Comparison of ENCODE assay signal across 10 mouse cellular contexts in genomic region chr8:72189417-72190214, GRCm38 (mm10). TPM values are rescaled to one million over a fixed set of nuclear protein-coding genes. Genes with fewer than 3 reads are reported as not detected.
A peak's percentile ranks its signal among the peaks of the same experiment; 100 is the strongest.
DNase-seq lines count a peak whose midpoint lies in the region; ATAC-seq and TF ChIP-seq lines count a peak whose summit lies in the region.
"Had no signal": no experiment of that assay in that cellular context is flagged by ENCODE, and none has a peak within 500 bp of the region (broad histone marks: within the 10 kb centered on the region; RNA-seq: fewer than 3 reads in every experiment).

Gene Hsh2d, plus strand, starts transcription at chr8:72189638.

- no peak within 1 kb of the TSS for H3K4me3 ChIP-seq in heart, embryonic 13.5 days
- H3K4me3 ChIP-seq in heart, embryonic 11.5 days (ENCODE audit: low read depth, low read length), result no peak within 1 kb of the TSS
- H3K4me3 ChIP-seq in intestine, embryonic 14.5 days (ENCODE audit: low read depth, low read length), result no peak within 1 kb of the TSS
- H3K4me3 ChIP-seq in megakaryocyte, embryonic 14.5 days (replicated peaks), result peak within 1 kb of the TSS; percentile 79
- H3K4me3 ChIP-seq in midbrain, postnatal 0 days (ENCODE audit: low read depth, low read length), result no peak within 1 kb of the TSS

- no peak within 1 kb of the TSS for H3K4me2 ChIP-seq in heart, embryonic 13.5 days
- H3K4me2 ChIP-seq in heart, embryonic 11.5 days, result no peak within 1 kb of the TSS
- H3K4me2 ChIP-seq in intestine, embryonic 14.5 days (ENCODE audit: low read length), result no peak within 1 kb of the TSS
- no peak within 1 kb of the TSS for H3K4me2 ChIP-seq in midbrain, postnatal 0 days (ENCODE audit: low read depth, low read length, poor library complexity, severe bottlenecking)

- no peak for TF ChIP-seq CTCF in midbrain, postnatal 0 days (IDR thresholded peaks at IDR 0.05)

- no peaks in the 10 kb centered on the region for H3K4me1 ChIP-seq in heart, embryonic 13.5 days
- H3K4me1 ChIP-seq in heart, embryonic 11.5 days (ENCODE audit: control insufficient read depth, insufficient read depth, low read length), result no peaks in the 10 kb centered on the region
- no peaks in the 10 kb centered on the region for H3K4me1 ChIP-seq in intestine, embryonic 14.5 days (replicated peaks; ENCODE audit: control insufficient read depth, insufficient read depth, low read length)
- peaks cover 42% of the 10 kb centered on the region for H3K4me1 ChIP-seq in megakaryocyte, embryonic 14.5 days
- H3K4me1 ChIP-seq in midbrain, postnatal 0 days (ENCODE audit: insufficient read depth, low read length), result no peaks in the 10 kb centered on the region

- H3K36me3 ChIP-seq in heart, embryonic 13.5 days, result no peaks in the 10 kb centered on the region
- no peaks in the 10 kb centered on the region for H3K36me3 ChIP-seq in heart, embryonic 11.5 days (ENCODE audit: control insufficient read depth, insufficient read depth, low read length)
- no peaks in the 10 kb centered on the region for H3K36me3 ChIP-seq in intestine, embryonic 14.5 days (ENCODE audit: control insufficient read depth, insufficient read depth, low read length)
- H3K36me3 ChIP-seq in megakaryocyte, embryonic 14.5 days (replicated peaks; ENCODE audit: low read length), result peaks cover 11% of the 10 kb centered on the region
- no peaks in the 10 kb centered on the region for H3K36me3 ChIP-seq in midbrain, postnatal 0 days (ENCODE audit: insufficient read depth, low read length)

- no peaks in the 10 kb centered on the region for H3K9me3 ChIP-seq in heart, embryonic 13.5 days
- no peaks in the 10 kb centered on the region for H3K9me3 ChIP-seq in heart, embryonic 11.5 days (replicated peaks; ENCODE audit: control insufficient read depth, low read length)
- H3K9me3 ChIP-seq in intestine, embryonic 14.5 days (ENCODE audit: control insufficient read depth, low read length), result no peaks in the 10 kb centered on the region
- peaks cover 7% of the 10 kb centered on the region for H3K9me3 ChIP-seq in megakaryocyte, embryonic 14.5 days
- H3K9me3 ChIP-seq in midbrain, postnatal 0 days (ENCODE audit: low read length), result no peaks in the 10 kb centered on the region

- ATAC-seq in heart, embryonic 13.5 days (ENCODE audit: extremely low read depth, insufficient number of reproducible peaks, low FRiP score, low TSS enrichment), result no peak
- no peak for ATAC-seq in heart, embryonic 11.5 days (replicated peaks; ENCODE audit: insufficient number of reproducible peaks, low FRiP score, low TSS enrichment)
- 0 out of 2 replicates have a peak, but pooled peaks have one; percentile 53 for ATAC-seq in intestine, embryonic 14.5 days (replicated peaks; ENCODE audit: low FRiP score, low TSS enrichment, low read depth)
- no peak for ATAC-seq in midbrain, postnatal 0 days (ENCODE audit: low FRiP score)

- H3K27me3 ChIP-seq in heart, embryonic 13.5 days (replicated peaks), result no peaks in the 10 kb centered on the region
- no peaks in the 10 kb centered on the region for H3K27me3 ChIP-seq in heart, embryonic 11.5 days (ENCODE audit: control insufficient read depth, insufficient read depth, low read length)
- H3K27me3 ChIP-seq in intestine, embryonic 14.5 days (replicated peaks; ENCODE audit: control insufficient read depth, insufficient read depth, low read length), result no peaks in the 10 kb centered on the region
- H3K27me3 ChIP-seq in megakaryocyte, embryonic 14.5 days (replicated peaks), result no peaks in the 10 kb centered on the region
- no peaks in the 10 kb centered on the region for H3K27me3 ChIP-seq in midbrain, postnatal 0 days (ENCODE audit: insufficient read depth, low read length)

- H3K27ac ChIP-seq in heart, embryonic 13.5 days (replicated peaks), result 0 out of 2 replicates have a peak within 1 kb of the TSS, but pooled peaks have one; percentile 8
- no peak within 1 kb of the TSS for H3K27ac ChIP-seq in heart, embryonic 11.5 days (ENCODE audit: low read depth, low read length)
- H3K27ac ChIP-seq in intestine, embryonic 14.5 days (ENCODE audit: low read depth), result no peak within 1 kb of the TSS
- H3K27ac ChIP-seq in midbrain, postnatal 0 days (ENCODE audit: low read depth, low read length), result no peak within 1 kb of the TSS

- no peak for DNase-seq in intestine, embryonic 14.5 days (ENCODE audit: low spot score)
- DNase-seq in thymus, postnatal 10 days (ENCODE audit: low spot score in 2 of 2), result peak; percentile 31 to 66
- no peak for DNase-seq in midbrain, postnatal 0 days (ENCODE audit: low spot score)
- DNase-seq in frontal cortex, postnatal 10 days (ENCODE audit: low spot score in 2 of 2), result no peak
- no peak for DNase-seq in urinary bladder, postnatal 4 days (ENCODE audit: low spot score in 2 of 2)
- DNase-seq: right cerebral cortex, postnatal 4 days had no signal

- H3K9ac ChIP-seq in heart, embryonic 13.5 days, result no peak within 1 kb of the TSS
- H3K9ac ChIP-seq in heart, embryonic 11.5 days (ENCODE audit: low read depth, low read length), result no peak within 1 kb of the TSS
- H3K9ac ChIP-seq in intestine, embryonic 14.5 days (ENCODE audit: low read length), result no peak within 1 kb of the TSS
- H3K9ac ChIP-seq in midbrain, postnatal 0 days (replicated peaks; ENCODE audit: low read length, poor library complexity, severe bottlenecking), result no peak within 1 kb of the TSS

- 62% methylated on average over 12 of the region's 12 CpGs for whole genome bisulfite sequencing in heart, embryonic 13.5 days
- 68% methylated on average over 12 of the region's 12 CpGs for WGBS in heart, embryonic 11.5 days (ENCODE audit: insufficient replicate concordance)
- 67% methylated on average over 12 of the region's 12 CpGs for WGBS in intestine, embryonic 14.5 days
- WGBS in midbrain, postnatal 0 days, result 70% methylated on average over 12 of the region's 12 CpGs

RNA-seq across cellular contexts. Expression of gene Hsh2d, which starts in this region (rescaled TPM):
- polyA plus RNA-seq in heart, embryonic 13.5 days (2015; fragmentation: Nextera tagmentation; extraction: Ambion mirVana), result 0.08 and 0.17 TPM in 2 replicates
- 0.11 TPM in 1 of 2 replicates, not detected in the other for polyA plus RNA-seq in heart, embryonic 11.5 days (2014; fragmentation: Nextera tagmentation; extraction: Ambion mirVana)
- 0.81 and 1.1 TPM in 2 replicates for polyA plus RNA-seq in intestine, embryonic 14.5 days (2014; fragmentation: Nextera tagmentation; extraction: Ambion mirVana)
- polyA plus RNA-seq in megakaryocyte, embryonic 14.5 days (2012; ENCODE audit: insufficient read depth, low replicate concordance), result 2.3 and 4.8 TPM in 2 replicates
- total RNA-seq in midbrain, postnatal 0 days (2014; rRNA removed), result 0.24 and 0.55 TPM in 2 replicates
- not detected in 2 replicates for polyA plus RNA-seq in midbrain, postnatal 0 days (2015; fragmentation: Nextera tagmentation; extraction: Ambion mirVana)
- polyA plus RNA-seq: heart, embryonic 14.5 days had no signal

Comparison
In these comparisons a context has a peak if more than half of its experiments do, and no peak if none do; other contexts are left out.
1. DNase-seq: peak in thymus, postnatal 10 days (2 of 2); none in intestine, embryonic 14.5 days (single experiment), midbrain, postnatal 0 days (single experiment), frontal cortex, postnatal 10 days (0 of 2) and urinary bladder, postnatal 4 days (0 of 2).